Comparison of ENCODE assay signal across 13 mouse cellular contexts in genomic region chr7:79497701-79498115, GRCm38 (mm10). TPM values are rescaled to one million over a fixed set of nuclear protein-coding genes. Genes with fewer than 3 reads are reported as not detected.
DNase-seq lines count a peak whose midpoint lies in the region; ATAC-seq lines count a peak whose summit lies in the region.
"Had no signal": no experiment of that assay in that cellular context is flagged by ENCODE, and none has a peak within 500 bp of the region (broad histone marks: within the 10 kb centered on the region; RNA-seq: fewer than 3 reads in every experiment).

No protein-coding gene starts in this region.

- H3K27ac ChIP-seq in hindbrain, embryonic 10.5 days = peak overlapping the region; percentile 90
- peak overlapping the region; percentile 58 for H3K27ac ChIP-seq in midbrain, embryonic 15.5 days
- H3K27ac ChIP-seq: heart, embryonic 13.5 days; kidney, postnatal 0 days had no signal

- peak overlapping the region; percentile 39 for H3K4me3 ChIP-seq in hindbrain, embryonic 10.5 days
- no peak overlapping the region for H3K4me3 ChIP-seq in midbrain, embryonic 15.5 days
- H3K4me3 ChIP-seq: heart, embryonic 13.5 days; myocyte had no signal

- H3K4me1 ChIP-seq in hindbrain, embryonic 10.5 days (replicated peaks) = peaks cover 76% of the 10 kb centered on the region
- peaks cover 32% of the 10 kb centered on the region for H3K4me1 ChIP-seq in midbrain, embryonic 15.5 days

- H3K9ac ChIP-seq in midbrain, embryonic 15.5 days = no peak overlapping the region
- H3K9ac ChIP-seq: heart, embryonic 13.5 days; liver, postnatal 0 days had no signal

- WGBS in hindbrain, embryonic 10.5 days = under 1% methylated on average over 20 of the region's 20 CpGs
- 7% methylated on average over 20 of the region's 20 CpGs for WGBS in midbrain, embryonic 15.5 days

- no peaks in the 10 kb centered on the region for H3K9me3 ChIP-seq in hindbrain, embryonic 10.5 days
- H3K9me3 ChIP-seq in midbrain, embryonic 15.5 days = no peaks in the 10 kb centered on the region
- H3K9me3 ChIP-seq: heart, embryonic 13.5 days had no signal

- peaks cover 9% of the 10 kb centered on the region; the same call in 1 of the 2 replicates for H3K36me3 ChIP-seq in hindbrain, embryonic 10.5 days
- no peaks in the 10 kb centered on the region for H3K36me3 ChIP-seq in midbrain, embryonic 15.5 days (replicated peaks)
- H3K36me3 ChIP-seq: heart, embryonic 13.5 days had no signal

- ATAC-seq in midbrain, embryonic 15.5 days (replicated peaks) = no peak
- ATAC-seq: liver, postnatal 0 days; Patski had no signal

- DNase-seq in embryo, embryonic 10 days (ENCODE audit: low spot score) = peak; percentile 67
- no peak for DNase-seq in embryo, embryonic 9.5 days (ENCODE audit: extremely low spot score)
- peak; percentile 48 for DNase-seq in cerebellum, adult 8-10 months
- peak; percentile 84 for DNase-seq in hindbrain, embryonic 10.5 days (ENCODE audit: low spot score)
- DNase-seq in ovary, adult 18-20 months (ENCODE audit: low spot score) = no peak
- DNase-seq in yolk sac, embryonic 10.5 days (ENCODE audit: low spot score) = no peak
- no peak for DNase-seq in spleen, adult 18-20 months
- DNase-seq: liver, postnatal 0 days had no signal

- peak overlapping the region; percentile 73; the same call in 1 of the 2 replicates for H3K4me2 ChIP-seq in midbrain, embryonic 15.5 days
- H3K4me2 ChIP-seq: heart, embryonic 13.5 days had no signal

- peaks cover 99% of the 10 kb centered on the region for H3K27me3 ChIP-seq in hindbrain, embryonic 10.5 days (ENCODE audit: insufficient read depth, poor library complexity, severe bottlenecking)
- peaks cover 26% of the 10 kb centered on the region; the same call in 1 of the 2 replicates for H3K27me3 ChIP-seq in midbrain, embryonic 15.5 days (replicated peaks)

RNA-seq across cellular contexts. Expression of gene Polg, which starts 31.5 kb away (rescaled TPM):
- 38.5 and 43.0 TPM in 2 replicates for polyA plus RNA-seq in hindbrain, embryonic 10.5 days (2016; fragmentation: Nextera tagmentation; extraction: Ambion mirVana)
- 22.7 and 27.0 TPM in 2 replicates for polyA plus RNA-seq in midbrain, embryonic 15.5 days (2015; fragmentation: Nextera tagmentation; extraction: Ambion mirVana)

Comparison
In these comparisons a context has a peak if more than half of its experiments do, and no peak if none do; other contexts are left out.
1. DNase-seq: peak in embryo, embryonic 10 days (single experiment), cerebellum, adult 8-10 months (single experiment) and hindbrain, embryonic 10.5 days (single experiment); none in embryo, embryonic 9.5 days (single experiment), ovary, adult 18-20 months (single experiment), yolk sac, embryonic 10.5 days (single experiment) and spleen, adult 18-20 months (0 of 2).